Mouse (Mus musculus) fat pad, adult 2 months (tissue): ENCODE measurements around the gene Usp12.

Experiments
- DNase-seq: peaks from one replicate; pipeline ENCODE4 v3.0.0-alpha.2; 2011; ENCODE audit warnings: low read depth, low spot score; ENCODE audit errors: extremely low read depth

Gene Usp12

DNA sequence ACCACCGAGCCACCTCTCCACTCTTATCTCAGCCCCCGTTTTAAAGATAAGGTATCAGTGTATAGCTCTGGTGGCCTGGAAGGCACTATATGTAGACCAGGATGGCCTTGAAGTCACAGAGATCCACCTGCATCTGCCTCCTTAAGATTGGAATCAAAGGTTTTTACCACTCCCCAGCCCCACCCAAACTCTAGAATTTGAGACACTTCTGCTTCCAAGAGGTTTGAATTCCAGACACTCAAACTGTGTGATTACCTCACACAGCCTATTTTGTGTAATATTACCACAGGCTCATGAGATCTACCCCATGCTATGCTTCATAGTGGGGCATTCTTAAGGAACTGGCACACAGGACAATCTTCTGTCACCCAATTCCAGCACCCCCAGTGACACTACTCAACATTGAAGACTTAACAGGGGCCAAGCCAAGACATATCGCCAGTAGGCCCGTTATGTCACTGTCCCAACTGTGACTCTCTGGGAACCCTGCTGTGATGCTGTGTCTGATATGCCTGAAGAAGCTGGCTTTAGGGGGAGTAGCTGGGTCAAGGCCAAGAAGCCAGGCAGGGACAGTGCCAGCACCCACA, 95.3 kb downstream of the Usp12 start:
- DNase-seq: no peak

DNA sequence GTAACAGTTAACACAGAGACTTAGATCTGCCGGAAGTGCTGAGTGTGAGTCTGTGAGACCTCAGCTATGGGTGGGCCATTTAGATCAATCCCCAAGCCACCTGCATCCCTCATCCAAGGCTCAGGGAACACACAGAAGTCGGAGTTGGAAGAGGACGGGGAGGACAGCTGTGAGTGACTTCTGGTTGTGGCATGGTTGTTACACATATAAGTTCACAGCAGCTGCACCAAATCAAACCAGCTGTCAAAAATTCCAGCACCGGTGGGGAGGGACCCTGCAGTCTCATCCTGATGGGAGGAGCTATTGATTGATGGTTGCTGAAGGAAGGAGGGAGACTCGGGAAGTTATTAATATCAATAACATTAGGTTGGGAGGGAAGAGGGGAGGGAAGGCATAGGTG, 99.3 kb downstream of the Usp12 start:
- no peak for DNase-seq

DNA sequence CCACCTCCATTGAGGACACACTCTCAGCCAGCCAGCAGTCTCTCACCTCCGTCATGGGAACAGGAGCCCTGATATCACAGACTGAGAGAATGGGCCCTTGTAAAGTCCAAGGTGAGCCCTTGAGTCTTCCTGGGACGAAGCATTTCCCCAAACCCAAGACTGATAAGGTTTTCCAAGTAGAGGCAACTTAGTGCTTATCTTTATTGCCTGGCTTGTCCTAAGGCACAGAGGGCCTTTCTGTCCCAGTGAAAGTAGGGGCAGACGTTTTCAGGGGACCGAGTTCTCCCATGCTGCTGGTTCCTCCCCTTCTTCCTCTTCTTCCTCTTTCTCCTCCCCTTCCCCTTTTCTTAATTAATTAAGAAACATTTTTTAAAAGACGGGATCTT, 101.8 kb downstream of the Usp12 start:
- DNase-seq: no peak

DNA sequence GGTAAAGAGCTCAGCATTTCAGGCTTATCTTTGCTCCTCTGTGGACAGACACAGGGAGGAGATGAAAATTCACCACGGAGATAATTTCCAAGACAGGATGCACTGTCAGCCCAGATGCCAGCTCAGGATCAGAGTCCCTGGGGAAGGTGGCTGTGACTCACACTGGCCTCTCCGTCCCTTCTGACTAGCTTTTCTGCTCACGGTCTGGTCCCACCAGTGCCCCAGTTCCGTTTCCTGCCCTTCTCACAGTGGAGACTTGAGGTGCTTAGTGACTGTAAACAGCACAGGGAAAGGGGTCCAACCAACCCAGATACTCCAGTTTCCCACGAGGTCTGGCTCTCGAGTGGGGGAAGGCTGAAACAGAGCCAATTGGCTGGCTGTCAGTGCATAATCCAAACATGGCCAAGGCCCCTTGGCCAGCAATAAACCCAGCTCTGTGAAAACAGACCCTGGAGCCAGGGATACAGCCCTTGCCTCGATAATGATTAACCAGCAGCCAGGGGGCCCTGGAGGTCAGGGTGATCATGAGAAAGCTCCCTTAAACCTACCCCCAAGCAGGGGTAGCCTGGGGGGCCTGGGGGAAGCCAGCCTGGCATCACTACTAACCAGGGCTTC, 102.3 kb downstream of the Usp12 start:
- DNase-seq: no peak

DNA sequence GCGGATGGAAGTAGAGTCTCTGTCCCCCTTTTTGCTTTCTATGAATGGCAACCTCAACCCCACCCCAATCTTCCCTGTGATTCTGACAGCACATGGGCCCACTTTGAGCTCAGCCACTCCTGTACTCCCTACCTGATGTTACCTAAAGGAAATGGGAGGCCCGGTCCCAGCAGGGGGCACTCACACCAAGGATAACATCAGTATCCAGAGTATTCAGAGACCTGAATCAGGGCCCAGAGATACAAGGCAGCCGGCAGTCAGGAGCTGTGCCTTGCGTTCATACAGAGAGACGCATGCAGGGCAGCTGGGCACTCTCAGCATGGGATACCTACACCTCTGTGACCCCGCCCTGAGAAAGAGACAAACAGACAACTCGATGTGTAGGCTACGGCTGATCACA, 103.1 kb downstream of the Usp12 start:
- DNase-seq: no peak

DNA sequence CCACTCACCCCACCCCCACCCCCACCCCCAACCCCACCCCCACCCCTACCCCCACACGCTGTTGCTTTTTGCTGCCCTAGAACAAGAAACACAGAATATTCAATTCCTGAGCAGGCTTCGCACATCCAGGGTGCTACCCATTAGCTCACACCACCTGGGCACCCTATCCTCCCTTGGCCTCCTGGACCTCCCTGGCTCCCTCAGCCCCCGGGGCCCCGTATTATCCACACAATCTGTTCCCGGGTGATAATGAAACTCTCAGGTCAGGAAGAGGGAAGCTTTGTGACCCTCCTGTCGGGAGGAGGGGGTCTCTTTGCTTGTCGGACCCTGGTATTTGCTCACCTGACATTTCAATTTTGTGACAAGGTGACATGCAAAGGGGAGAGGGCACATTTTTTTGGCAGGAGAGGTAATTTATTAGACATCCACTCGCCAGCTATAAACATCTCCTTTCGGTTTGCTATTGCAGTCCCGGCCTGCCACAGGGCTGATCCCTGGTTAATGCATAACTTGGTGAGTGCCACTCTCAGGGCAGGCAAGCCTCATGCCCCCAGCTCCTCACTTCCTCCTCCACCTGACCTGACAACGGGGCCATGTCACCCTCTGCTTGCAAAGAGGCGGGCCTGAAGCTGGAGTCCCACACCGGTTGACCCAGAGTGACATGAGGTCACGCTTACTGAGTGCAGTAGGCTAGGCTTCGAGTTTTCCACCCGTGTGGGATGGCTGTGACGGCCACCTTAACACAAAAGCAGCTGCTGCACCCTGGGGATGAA, 107.1 kb downstream of the Usp12 start:
- no peak for DNase-seq

DNA sequence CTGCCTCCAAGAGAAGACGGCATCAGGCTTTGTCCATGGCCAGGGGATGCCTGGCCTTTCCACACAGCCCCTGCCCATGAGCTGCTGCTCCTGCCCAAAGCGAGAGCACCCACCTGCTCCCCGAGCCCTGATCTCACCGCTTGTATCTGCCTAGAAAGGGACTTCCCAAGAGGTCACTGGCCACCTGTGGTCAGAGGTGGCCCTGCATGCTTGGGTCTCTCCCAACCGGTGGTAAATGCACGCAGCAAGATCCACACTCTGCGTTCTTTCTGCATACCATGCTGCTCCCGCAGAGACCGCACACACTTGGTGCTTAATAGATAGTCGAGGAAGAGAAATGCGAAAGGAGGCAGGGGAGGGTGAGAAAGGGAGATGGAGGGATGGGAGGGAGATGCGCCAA, 107.9 kb downstream of the Usp12 start:
- DNase-seq: no peak
